Mouse (Mus musculus): ENCODE measurements around the gene Cab39l. TPM values are rescaled to one million over a fixed set of nuclear protein-coding genes. Genes with fewer than 3 reads are reported as not detected.

Cab39l gene
- total RNA-seq, 2 experiments from 2014 or later = 29.9 to 36.8 TPM

DNA sequence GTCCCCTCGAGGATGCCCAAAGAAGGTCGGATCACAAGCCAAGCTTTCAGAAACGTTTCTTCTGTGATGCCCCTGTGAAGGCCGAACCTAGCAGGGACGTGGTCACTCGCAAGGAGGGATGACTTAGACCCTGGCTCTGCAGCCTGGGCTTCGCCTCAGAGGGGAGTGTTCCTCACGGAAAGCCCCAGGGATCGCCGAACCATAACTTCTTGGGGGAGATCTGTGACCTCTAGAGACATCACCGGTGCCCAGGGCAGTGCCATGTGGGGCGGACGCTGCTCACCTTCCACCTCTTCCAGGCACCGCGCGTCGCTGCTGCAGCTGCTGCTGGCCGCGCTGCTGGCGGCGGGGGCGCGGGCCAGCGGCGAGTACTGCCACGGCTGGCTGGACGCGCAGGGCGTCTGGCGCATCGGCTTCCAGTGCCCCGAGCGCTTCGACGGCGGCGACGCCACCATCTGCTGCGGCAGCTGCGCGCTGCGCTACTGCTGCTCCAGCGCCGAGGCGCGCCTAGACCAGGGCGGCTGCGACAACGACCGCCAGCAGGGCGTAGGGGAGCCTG lies 185.1 kb downstream of the Cab39l start:
- ATAC-seq (ENCODE audit: poor library complexity, severe bottlenecking) = no peak

DNA sequence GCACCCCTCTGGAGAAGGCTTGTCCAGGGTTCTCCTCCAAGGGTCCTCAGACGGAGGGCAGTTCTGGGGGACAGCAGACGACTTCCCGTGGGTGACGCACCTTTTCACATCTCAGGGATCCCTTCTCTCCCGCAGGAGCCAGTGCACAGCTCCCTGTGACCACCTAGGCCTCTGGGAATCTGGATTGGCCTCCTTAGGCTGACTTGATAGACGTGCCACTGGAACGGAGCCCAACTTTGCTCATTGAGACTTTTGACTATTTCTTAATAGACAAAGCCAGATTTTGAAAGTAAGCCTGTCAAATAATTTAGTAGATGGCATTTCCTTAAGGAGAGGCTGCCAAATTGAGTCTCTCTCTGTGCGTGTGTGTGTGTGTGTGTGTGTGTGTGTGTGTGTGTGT lies 185.9 kb downstream of the Cab39l start:
- ATAC-seq (ENCODE audit: poor library complexity, severe bottlenecking) = no peak

DNA sequence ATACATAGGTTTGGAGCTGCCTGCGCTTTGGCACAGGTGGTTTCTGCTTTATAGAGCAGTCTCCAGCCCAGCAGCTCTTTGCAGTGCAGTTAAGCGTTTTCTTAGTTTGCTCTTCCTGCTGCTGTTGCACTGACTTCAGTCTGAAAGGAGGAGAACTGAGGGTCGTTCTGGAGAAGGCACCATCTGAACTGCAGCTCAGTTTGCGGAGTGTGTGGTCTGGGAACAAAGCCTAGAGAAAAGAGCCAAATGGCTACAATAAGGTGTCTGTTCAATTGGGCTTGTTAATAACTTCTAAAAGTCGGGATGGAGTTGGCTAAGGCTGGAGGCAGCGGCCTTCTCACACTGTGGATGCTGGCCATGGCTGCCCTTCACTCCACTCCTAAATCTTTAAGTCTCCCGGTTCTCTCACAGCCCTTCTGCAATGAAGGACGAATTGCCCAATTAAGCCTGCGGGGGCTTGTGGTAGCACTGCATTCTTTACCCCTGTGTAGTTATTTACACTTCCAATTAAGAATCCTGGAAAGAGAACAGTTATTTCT lies 186.4 kb downstream of the Cab39l start:
- ATAC-seq (ENCODE audit: poor library complexity, severe bottlenecking) = no peak

DNA sequence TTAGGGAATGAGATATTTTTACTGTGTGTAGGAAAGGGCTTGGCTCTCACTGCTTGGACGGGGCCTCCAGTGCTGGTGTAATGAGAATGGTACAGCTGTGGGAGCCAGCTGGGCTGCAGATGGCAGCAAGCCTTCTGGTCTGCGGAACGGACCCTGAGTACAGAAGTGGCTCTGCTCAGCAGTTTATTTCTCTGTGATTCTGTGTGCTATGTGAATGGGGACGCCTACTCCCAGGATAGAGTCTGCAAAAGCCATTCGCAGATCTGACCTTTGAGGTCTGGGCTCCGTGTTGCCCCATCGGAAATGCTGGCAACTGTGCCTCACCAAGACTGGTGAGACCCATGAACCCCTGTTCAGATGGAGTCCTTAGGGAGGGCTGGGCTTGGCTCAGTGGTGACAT lies 187.1 kb downstream of the Cab39l start:
- ATAC-seq (ENCODE audit: poor library complexity, severe bottlenecking) = no peak

GRCm38 (mm10) chr14:59629308-59629707 lies 188.5 kb downstream of the Cab39l start:
- no peak for ATAC-seq (ENCODE audit: poor library complexity, severe bottlenecking)

DNA sequence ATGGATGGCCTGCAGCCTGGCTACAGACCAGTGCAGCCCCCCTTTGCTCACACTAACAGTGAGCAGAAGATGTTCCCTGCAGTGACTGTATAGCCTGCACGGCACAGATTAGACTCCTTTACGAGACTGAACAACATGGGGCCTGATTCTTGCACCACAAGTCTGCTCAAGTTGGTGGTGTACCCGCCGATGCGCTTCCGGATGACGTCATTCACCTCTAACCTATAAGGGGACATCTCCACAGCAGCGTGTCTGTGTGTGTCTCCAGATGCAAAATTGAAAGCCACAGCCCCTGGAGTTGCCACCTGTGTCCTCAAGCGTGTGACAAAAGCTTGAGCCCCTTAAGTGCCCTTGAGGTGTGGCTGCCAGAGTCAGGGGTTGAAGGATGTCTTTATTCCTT lies 189.3 kb downstream of the Cab39l start:
- ATAC-seq (ENCODE audit: poor library complexity, severe bottlenecking) = no peak

GRCm38 (mm10) chr14:59632067-59632466 lies 191.3 kb downstream of the Cab39l start:
- no peak for ATAC-seq (ENCODE audit: poor library complexity, severe bottlenecking)

GRCm38 (mm10) chr14:59633295-59633898 lies 192.6 kb downstream of the Cab39l start:
- ATAC-seq (ENCODE audit: poor library complexity, severe bottlenecking) = no peak

DNA sequence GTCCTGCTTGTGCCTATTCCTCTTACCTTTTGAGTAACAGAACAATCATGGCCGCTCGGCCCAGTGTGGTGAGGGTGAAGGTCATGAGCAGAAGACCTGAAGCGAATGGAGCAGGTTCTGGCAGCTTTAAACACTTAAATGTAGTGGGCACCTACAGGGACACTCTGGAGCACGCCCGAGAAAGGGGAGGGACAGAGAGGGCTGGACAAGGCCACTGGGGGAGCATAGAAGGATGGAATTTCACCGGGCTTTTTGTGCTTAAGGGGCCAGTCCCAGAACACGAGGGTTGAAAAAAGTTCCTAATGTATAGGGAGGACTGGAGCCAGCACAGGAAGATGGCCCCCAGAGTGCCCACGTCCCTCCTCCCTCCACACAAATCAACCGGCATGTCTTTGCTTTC lies 193.2 kb downstream of the Cab39l start:
- ATAC-seq (ENCODE audit: poor library complexity, severe bottlenecking) = no peak

Other genes with a start within 250 kb of the Cab39l start
- 28.0 and 32.7 TPM in 2 replicates for gene Rcbtb1, start 239.8 kb upstream of the Cab39l start, total RNA-seq (2015)
- gene Rcbtb1, start 239.8 kb upstream of the Cab39l start, total RNA-seq (2017) = 16.7 and 19.7 TPM in 2 replicates
- gene Gm6904, start 180.8 kb upstream of the Cab39l start, total RNA-seq (2015) = 1.4 TPM in 1 of 2 replicates, not detected in the other
- not detected in 2 replicates for gene Gm6904, start 180.8 kb upstream of the Cab39l start, total RNA-seq (2017)
- gene Phf11a, start 143.4 kb upstream of the Cab39l start, total RNA-seq (2015) = 7.3 and 8.0 TPM in 2 replicates
- gene Phf11a, start 143.4 kb upstream of the Cab39l start, total RNA-seq (2017) = 7.5 and 9.8 TPM in 2 replicates
- gene Phf11b, start 99.6 kb upstream of the Cab39l start, total RNA-seq (2015) = 28.6 and 31.1 TPM in 2 replicates
- gene Phf11b, start 99.6 kb upstream of the Cab39l start, total RNA-seq (2017) = 38.6 and 43.7 TPM in 2 replicates
- 8.1 and 12.3 TPM in 2 replicates for gene Phf11d, start 75.5 kb upstream of the Cab39l start, total RNA-seq (2015)
- gene Phf11d, start 75.5 kb upstream of the Cab39l start, total RNA-seq (2017) = 17.4 and 20.1 TPM in 2 replicates
- gene Phf11c, start 45.6 kb upstream of the Cab39l start, total RNA-seq (2015) = 1.8 and 2.9 TPM in 2 replicates
- 1.7 and 2.5 TPM in 2 replicates for gene Phf11c, start 45.6 kb upstream of the Cab39l start, total RNA-seq (2017)
- gene Setdb2, start 88 bp upstream of the Cab39l start, total RNA-seq (2015) = 40.4 and 40.9 TPM in 2 replicates
- 34.0 and 40.5 TPM in 2 replicates for gene Setdb2, start 88 bp upstream of the Cab39l start, total RNA-seq (2017)
- 27.9 and 31.8 TPM in 2 replicates for gene Cdadc1, start 157.0 kb downstream of the Cab39l start, total RNA-seq (2015)
- gene Cdadc1, start 157.0 kb downstream of the Cab39l start, total RNA-seq (2017) = 10.0 and 14.3 TPM in 2 replicates
- gene Shisa2, start 184.3 kb downstream of the Cab39l start, total RNA-seq (2015) = 0.14 TPM in 1 of 2 replicates, not detected in the other
- 0.04 and 0.07 TPM in 2 replicates for gene Shisa2, start 184.3 kb downstream of the Cab39l start, total RNA-seq (2017)

Data from megakaryocyte, adult 5-6 weeks (primary cell).